Mouse (Mus musculus) heart, postnatal 25 days (tissue): ENCODE results near the gene Tmem262. TPM values are rescaled to one million over a fixed set of nuclear protein-coding genes. Genes with fewer than 3 reads are reported as not detected.

Experiments used
- DNase-seq: peaks from one replicate; pipeline ENCODE4 v3.0.0; 2022; ENCODE audit warnings: low spot score
- intact Hi-C: fragments of 180-260 bp; cut with DNase I; formaldehyde crosslinking; loops from one replicate; pipeline ENCODE4 v1.15.1; 2025
- total RNA-seq, 2 experiments: library from RNA; stranded (reverse); gene quantifications; 2 replicates each; pipeline ENCODE4 v1.2.3; 2021

Gene Tmem262
- total RNA-seq, 2 experiments from 2014 or later = not detected

DNA sequence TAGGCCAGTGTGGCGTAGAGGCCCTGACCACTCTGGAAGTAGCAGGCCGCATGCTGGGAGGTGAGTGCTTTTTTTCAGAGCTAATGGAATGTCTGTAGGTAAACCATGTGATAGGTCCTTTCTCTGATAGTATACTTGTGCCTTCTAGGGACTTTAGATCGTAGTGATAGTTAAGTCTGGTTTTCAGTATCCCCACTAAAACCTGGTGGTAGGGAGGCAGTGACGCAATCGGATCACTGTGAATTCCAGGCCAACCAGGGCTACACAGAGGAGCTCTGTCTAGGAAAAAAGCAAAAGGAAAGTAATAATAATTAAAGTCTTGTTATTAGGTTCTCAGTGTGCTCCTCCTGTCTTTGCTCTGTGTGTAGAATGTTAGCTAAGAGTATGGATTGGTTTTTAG lies 21.3 kb upstream of the Tmem262 start:
- DNase-seq = no peak
- intact Hi-C loops = loop anchor here (1.0 kb wide), 1 partner anchor 26 kb away; the partner anchor contains the start of genes Cdca5 and Zfpl1

- no peak for DNase-seq
- intact Hi-C loops = loop anchor here (1.0 kb wide), 1 partner anchor 25 kb away; the partner anchor contains the start of genes Cdca5 and Zfpl1
Measured at GRCm38 (mm10) chr19:6058966-6059365, 20.9 kb upstream of the Tmem262 start.

- DNase-seq = peak; percentile 89
- intact Hi-C loops = no loop called here
Measured at GRCm38 (mm10) chr19:6061021-6061533, 18.8 kb upstream of the Tmem262 start, which contains the start of gene Znhit2. Gene Znhit2 (plus strand): TSS chr19:6061192.

GRCm38 (mm10) chr19:6061641-6062302 lies 18.1 kb upstream of the Tmem262 start:
- intact Hi-C loops = no loop called here
- no peak for DNase-seq

GRCm38 (mm10) chr19:6062418-6062817 lies 17.4 kb upstream of the Tmem262 start:
- DNase-seq = no peak
- intact Hi-C loops = no loop called here

DNA sequence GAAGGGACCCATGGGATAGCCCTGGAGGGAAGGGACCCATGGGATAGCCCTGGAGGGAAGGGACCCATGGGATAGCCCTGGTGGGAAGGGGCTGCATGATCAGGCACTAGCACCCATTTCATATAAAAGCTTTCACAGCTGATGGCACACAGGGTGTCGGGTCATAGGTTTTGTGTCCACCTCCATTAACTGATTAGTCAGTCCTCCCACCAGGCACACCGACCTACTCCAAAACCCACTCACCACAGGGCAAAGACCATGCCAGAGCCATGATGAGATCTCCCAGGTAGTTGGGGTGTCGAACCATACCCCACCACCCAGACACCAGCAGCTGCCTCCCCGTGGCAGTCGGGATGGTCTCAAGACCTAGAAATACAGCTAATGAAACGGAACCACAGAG lies 16.8 kb upstream of the Tmem262 start:
- DNase-seq = no peak
- intact Hi-C loops = no loop called here

DNA sequence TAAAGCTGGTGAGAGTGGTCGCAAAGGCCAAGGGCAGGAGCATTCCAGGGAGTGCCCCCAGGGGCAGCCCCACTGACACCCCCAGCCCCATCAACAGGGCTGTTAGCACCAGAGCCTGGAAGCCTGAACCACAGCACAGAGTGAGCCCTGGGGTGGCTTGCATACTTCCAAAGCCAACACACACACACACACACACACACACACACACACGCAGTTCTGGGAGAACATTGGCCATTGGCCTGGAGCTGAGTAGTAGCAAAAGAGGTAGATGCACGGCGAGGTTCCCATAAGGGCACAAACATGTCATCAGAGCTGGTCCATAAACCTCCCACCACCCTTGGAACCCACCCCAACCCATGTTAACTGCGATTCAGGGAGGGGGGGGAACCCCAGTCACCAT lies 13.3 kb upstream of the Tmem262 start:
- DNase-seq = no peak
- intact Hi-C loops = no loop called here

- intact Hi-C loops = no loop called here
Measured at GRCm38 (mm10) chr19:6067011-6067723, 12.7 kb upstream of the Tmem262 start.

GRCm38 (mm10) chr19:6067724-6068415 lies 12.0 kb upstream of the Tmem262 start, which contains the start of gene Tm7sf2:
Gene Tm7sf2 (minus strand): TSS chr19:6068373.
- intact Hi-C loops = no loop called here
- peak; percentile 86 for DNase-seq

More at GRCm38 (mm10) chr19:6067011-6067723, 12.7 kb upstream of the Tmem262 start:
- no peak for DNase-seq

- no peak for DNase-seq
- intact Hi-C loops = no loop called here
Measured at GRCm38 (mm10) chr19:6068951-6069350, 10.9 kb upstream of the Tmem262 start.

DNA sequence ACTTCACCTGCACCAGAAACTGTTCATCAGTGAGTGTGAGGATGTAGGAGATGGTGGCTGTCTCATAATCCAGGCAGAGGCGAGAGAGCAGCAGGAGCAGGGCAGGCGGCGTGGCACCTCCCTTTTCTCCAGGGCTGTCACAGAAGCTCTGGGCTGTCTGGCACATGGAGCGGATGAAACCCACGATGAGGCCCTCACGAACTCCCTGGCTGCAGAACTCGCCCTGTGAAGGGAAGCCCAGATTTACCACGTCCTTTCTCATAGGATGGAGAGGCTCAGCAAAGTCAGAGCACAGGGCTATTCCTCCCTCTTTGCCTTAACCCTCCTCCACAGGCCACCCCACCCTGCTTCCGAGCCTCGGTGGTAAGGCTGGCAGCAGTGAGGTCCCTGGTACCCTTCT lies 10.0 kb upstream of the Tmem262 start:
- no peak for DNase-seq
- intact Hi-C loops = no loop called here

DNA sequence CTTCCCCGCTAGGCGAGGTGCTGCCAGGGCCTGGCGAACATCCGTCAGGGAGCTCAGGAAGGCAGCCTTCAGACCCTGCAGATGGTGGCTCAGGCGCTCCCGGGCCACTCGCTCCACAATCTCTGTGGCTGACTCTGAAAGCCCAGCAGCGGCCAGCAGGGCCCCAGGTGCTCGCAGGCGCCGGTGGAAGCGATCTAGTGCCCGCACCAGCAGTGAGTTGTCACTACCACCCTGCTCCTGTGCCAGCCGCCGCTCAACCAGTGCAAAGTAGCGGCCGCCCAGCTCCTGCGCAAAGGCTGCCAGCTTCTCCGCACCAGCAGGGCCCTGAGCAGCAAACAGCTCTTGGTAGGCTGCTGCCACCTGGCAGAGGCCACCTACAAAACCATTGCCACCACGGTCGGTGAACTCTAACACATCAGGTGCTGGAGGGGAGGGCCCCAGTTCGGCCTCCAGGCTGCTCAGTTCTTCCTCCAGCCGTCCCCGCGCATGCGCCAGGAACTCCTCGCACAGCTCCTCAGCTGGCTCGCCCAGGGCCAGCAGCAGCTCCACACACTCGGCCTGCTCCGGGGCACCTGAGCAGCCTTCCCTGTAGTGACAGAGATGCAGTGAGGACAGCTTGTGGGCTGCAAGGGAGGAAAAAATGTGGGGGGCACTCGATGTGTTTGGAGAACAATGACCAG lies 9.1 kb upstream of the Tmem262 start:
- intact Hi-C loops = no loop called here
- no peak for DNase-seq

- intact Hi-C loops = no loop called here
- DNase-seq = no peak
Measured at GRCm38 (mm10) chr19:6071261-6071660, 8.6 kb upstream of the Tmem262 start.

- intact Hi-C loops = no loop called here
- DNase-seq = no peak
Measured at GRCm38 (mm10) chr19:6073889-6074288, 5.9 kb upstream of the Tmem262 start.

DNA sequence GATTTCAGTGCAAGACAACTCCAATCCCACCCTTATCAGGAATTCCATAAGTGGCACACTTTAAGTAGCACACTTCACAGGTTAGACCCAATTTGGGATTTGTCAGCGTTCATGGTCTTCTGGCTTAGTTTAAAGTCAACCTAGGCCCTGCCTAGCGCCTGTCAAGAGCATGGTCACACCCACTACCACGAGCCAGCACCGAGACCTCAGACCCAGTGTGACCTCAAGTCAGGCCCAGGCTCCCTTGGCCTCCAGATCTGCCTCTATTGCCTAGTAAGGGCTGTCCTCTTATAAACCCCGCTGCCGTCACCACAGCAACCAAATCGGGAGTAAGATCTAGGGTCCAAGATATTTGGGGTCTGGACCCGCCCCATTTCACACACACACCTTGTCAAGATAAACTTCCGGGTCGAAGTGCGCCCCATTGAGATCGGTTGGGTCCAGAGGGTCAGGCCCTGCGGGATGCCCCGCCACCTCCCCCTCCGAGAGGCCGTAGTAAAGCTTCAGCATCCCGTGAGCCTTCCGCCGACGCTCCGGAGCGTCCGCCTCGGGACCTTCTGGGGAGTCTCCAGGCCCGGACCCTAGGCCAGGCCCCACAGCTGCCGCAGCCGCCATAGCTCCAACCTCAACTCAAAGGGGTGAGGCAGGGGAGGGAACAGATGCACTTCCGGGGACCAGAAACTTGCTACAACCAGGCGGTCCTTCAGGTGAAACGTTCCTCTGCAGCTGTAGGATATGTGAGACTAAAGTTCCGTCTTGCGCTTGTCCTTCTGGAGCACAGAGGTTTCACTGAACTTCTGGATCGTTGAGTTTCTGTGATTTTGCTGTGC lies 3.1 kb upstream of the Tmem262 start, which contains the start of gene Vps51:
Vps51 (minus strand) TSS at position 668 of the 830 bp plus-strand sequence.
- intact Hi-C loops = no loop called here
- DNase-seq = peak; percentile 68

DNA sequence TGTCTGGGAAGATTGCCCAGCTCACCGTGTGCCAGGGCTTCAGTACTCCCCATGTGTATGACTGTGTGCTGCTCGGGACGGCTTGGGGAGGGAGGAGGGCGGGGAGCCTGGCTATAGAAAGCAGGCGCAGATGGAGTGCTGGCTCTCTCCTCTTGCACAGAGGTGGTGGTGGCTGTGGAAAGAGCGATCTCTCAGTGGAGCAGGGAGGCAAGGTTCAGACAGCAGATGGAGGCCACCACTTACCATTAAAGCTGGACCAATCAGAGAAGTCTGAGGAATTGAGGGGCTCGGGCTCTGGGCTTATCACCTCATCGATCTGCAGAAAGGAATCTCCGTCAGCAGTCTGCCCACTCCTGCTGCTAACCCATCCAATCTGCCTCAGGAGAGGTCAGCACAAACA lies 2.3 kb downstream of the Tmem262 start, which contains the start of gene Gm28374:
Gm28374 (minus strand) TSS at position 101 of the 400 bp plus-strand sequence.
- DNase-seq = no peak
- intact Hi-C loops = loop anchor here (10.0 kb wide), 1 partner anchor 253 kb away; the partner anchor contains the start of gene Men1

- peak; percentile 93 for DNase-seq
- intact Hi-C loops = loop anchor here (1.0 to 10.0 kb wide), 2 partner anchors 26 to 250 kb away; partner anchors contain the start of gene Men1
Measured at GRCm38 (mm10) chr19:6084478-6085248, 4.8 kb downstream of the Tmem262 start, which contains the start of the genes Zfpl1 and Cdca5. Gene Zfpl1 (minus strand): TSS chr19:6084956. Gene Cdca5 (plus strand): TSS chr19:6084983.

GRCm38 (mm10) chr19:6085417-6085879 lies 5.6 kb downstream of the Tmem262 start:
- DNase-seq = no peak
- intact Hi-C loops = loop anchor here (10.0 kb wide), 1 partner anchor 249 kb away; the partner anchor contains the start of gene Men1
